Mouse (Mus musculus): Measurements from ENCODE around the gene Pdzd7. TPM values are rescaled to one million over a fixed set of nuclear protein-coding genes. Genes with fewer than 3 reads are reported as not detected.

Pdzd7 gene
- polyA plus RNA-seq, 1 experiment, result 0.74 TPM

- Histone ChIP-seq H3K27ac (ENCODE audit: insufficient read depth, low read length) (no peak overlapping the region), H3K4me3 (ENCODE audit: insufficient read depth, low read length) (no peak overlapping the region), H3K4me1 (ENCODE audit: control insufficient read depth, insufficient read depth, low read length) (0 out of 2 replicates have a peak, but pooled peaks cover 4% of the 10 kb centered on the region)
- no peak for TF ChIP-seq POLR2A (IDR thresholded peaks at IDR 0.05; ENCODE audit: low read depth, low read length)
- no peak for TF ChIP-seq CTCF (IDR thresholded peaks at IDR 0.05; ENCODE audit: borderline replicate concordance, insufficient read depth, low read length)
Observed at GRCm38 (mm10) chr19:44988321-44988720, 57.2 kb downstream of the Pdzd7 start.

GRCm38 (mm10) chr19:44987851-44988250, 57.7 kb downstream of the Pdzd7 start:
- H3K4me3 ChIP-seq (ENCODE audit: insufficient read depth, low read length), result no peak overlapping the region
- 0 out of 2 replicates have a peak, but pooled peaks cover 4% of the 10 kb centered on the region for H3K4me1 ChIP-seq (ENCODE audit: control insufficient read depth, insufficient read depth, low read length)
- no peak for TF ChIP-seq CTCF (IDR thresholded peaks at IDR 0.05; ENCODE audit: borderline replicate concordance, insufficient read depth, low read length)
- TF ChIP-seq POLR2A (IDR thresholded peaks at IDR 0.05; ENCODE audit: low read depth, low read length), result no peak
- H3K27ac ChIP-seq (ENCODE audit: insufficient read depth, low read length), result no peak overlapping the region

- TF ChIP-seq POLR2A (IDR thresholded peaks at IDR 0.05; ENCODE audit: low read depth, low read length), result no peak
- no peak for TF ChIP-seq CTCF (IDR thresholded peaks at IDR 0.05; ENCODE audit: borderline replicate concordance, insufficient read depth, low read length)
- H3K4me3 ChIP-seq (ENCODE audit: insufficient read depth, low read length), result no peak overlapping the region
- 0 out of 2 replicates have a peak, but pooled peaks cover 4% of the 10 kb centered on the region for H3K4me1 ChIP-seq (ENCODE audit: control insufficient read depth, insufficient read depth, low read length)
- no peak overlapping the region for H3K27ac ChIP-seq (ENCODE audit: insufficient read depth, low read length)
Observed at GRCm38 (mm10) chr19:44987004-44987403, 58.5 kb downstream of the Pdzd7 start.

- no peak overlapping the region for H3K4me3 ChIP-seq (ENCODE audit: insufficient read depth, low read length)
- TF ChIP-seq POLR2A (IDR thresholded peaks at IDR 0.05; ENCODE audit: low read depth, low read length) (no peak), CTCF (IDR thresholded peaks at IDR 0.05; ENCODE audit: borderline replicate concordance, insufficient read depth, low read length) (no peak)
- 0 out of 2 replicates have a peak, but pooled peaks cover 4% of the 10 kb centered on the region for H3K4me1 ChIP-seq (ENCODE audit: control insufficient read depth, insufficient read depth, low read length)
- H3K27ac ChIP-seq (ENCODE audit: insufficient read depth, low read length), result no peak overlapping the region
Observed at GRCm38 (mm10) chr19:44985159-44985988, 60.1 kb downstream of the Pdzd7 start.

- Histone ChIP-seq H3K4me3 (ENCODE audit: insufficient read depth, low read length) (no peak overlapping the region), H3K4me1 (ENCODE audit: control insufficient read depth, insufficient read depth, low read length) (0 out of 2 replicates have a peak, but pooled peaks cover under 1% of the 10 kb centered on the region), H3K27ac (ENCODE audit: insufficient read depth, low read length) (no peak overlapping the region)
- TF ChIP-seq CTCF (IDR thresholded peaks at IDR 0.05; ENCODE audit: borderline replicate concordance, insufficient read depth, low read length), result no peak
- TF ChIP-seq POLR2A (IDR thresholded peaks at IDR 0.05; ENCODE audit: low read depth, low read length), result no peak
Observed at GRCm38 (mm10) chr19:44984420-44984819, 61.1 kb downstream of the Pdzd7 start.

- H3K27ac ChIP-seq (ENCODE audit: insufficient read depth, low read length), result no peak overlapping the region
Observed at GRCm38 (mm10) chr19:44983366-44983765, 62.2 kb downstream of the Pdzd7 start.

GRCm38 (mm10) chr19:44982477-44983115, 62.9 kb downstream of the Pdzd7 start:
- Histone ChIP-seq H3K4me1 (ENCODE audit: control insufficient read depth, insufficient read depth, low read length) (no peaks in the 10 kb centered on the region), H3K4me3 (ENCODE audit: insufficient read depth, low read length) (no peak overlapping the region), H3K27ac (ENCODE audit: insufficient read depth, low read length) (no peak overlapping the region)
- no peak for TF ChIP-seq POLR2A (IDR thresholded peaks at IDR 0.05; ENCODE audit: low read depth, low read length)
- TF ChIP-seq CTCF (IDR thresholded peaks at IDR 0.05; ENCODE audit: borderline replicate concordance, insufficient read depth, low read length), result no peak

More at GRCm38 (mm10) chr19:44983366-44983765, 62.2 kb downstream of the Pdzd7 start:
- TF ChIP-seq CTCF (IDR thresholded peaks at IDR 0.05; ENCODE audit: borderline replicate concordance, insufficient read depth, low read length), result no peak
- no peak for TF ChIP-seq POLR2A (IDR thresholded peaks at IDR 0.05; ENCODE audit: low read depth, low read length)
- no peak overlapping the region for H3K4me3 ChIP-seq (ENCODE audit: insufficient read depth, low read length)
- H3K4me1 ChIP-seq (ENCODE audit: control insufficient read depth, insufficient read depth, low read length), result no peaks in the 10 kb centered on the region

GRCm38 (mm10) chr19:44980787-44981186, 64.7 kb downstream of the Pdzd7 start:
- TF ChIP-seq CTCF (IDR thresholded peaks at IDR 0.05; ENCODE audit: borderline replicate concordance, insufficient read depth, low read length) (no peak), POLR2A (IDR thresholded peaks at IDR 0.05; ENCODE audit: low read depth, low read length) (no peak)
- Histone ChIP-seq H3K4me1 (ENCODE audit: control insufficient read depth, insufficient read depth, low read length) (no peaks in the 10 kb centered on the region), H3K27ac (ENCODE audit: insufficient read depth, low read length) (no peak overlapping the region), H3K4me3 (ENCODE audit: insufficient read depth, low read length) (no peak overlapping the region)

- Histone ChIP-seq H3K4me3 (ENCODE audit: insufficient read depth, low read length) (no peak overlapping the region), H3K4me1 (ENCODE audit: control insufficient read depth, insufficient read depth, low read length) (no peaks in the 10 kb centered on the region), H3K27ac (ENCODE audit: insufficient read depth, low read length) (no peak overlapping the region)
- TF ChIP-seq CTCF (IDR thresholded peaks at IDR 0.05; ENCODE audit: borderline replicate concordance, insufficient read depth, low read length), result no peak
Observed at GRCm38 (mm10) chr19:44977148-44977547, 68.4 kb downstream of the Pdzd7 start.

Other genes starting within 250 kb of the Pdzd7 start
- gene Slf2, start 114.6 kb downstream of the Pdzd7 start, polyA plus RNA-seq (2011; ENCODE audit: insufficient read length, low read depth, missing spikeins), result 24.5 and 28.0 TPM in 2 replicates
- 3.4 and 4.9 TPM in 2 replicates for gene Sema4g, start 56.6 kb downstream of the Pdzd7 start, polyA plus RNA-seq (2011; ENCODE audit: insufficient read length, low read depth, missing spikeins)
- gene Twnk, start 40.1 kb downstream of the Pdzd7 start, polyA plus RNA-seq (2011; ENCODE audit: insufficient read length, low read depth, missing spikeins), result 7.8 and 8.3 TPM in 2 replicates
- gene Mrpl43, start 39.3 kb downstream of the Pdzd7 start, polyA plus RNA-seq (2011; ENCODE audit: insufficient read length, low read depth, missing spikeins), result 31.1 and 36.9 TPM in 2 replicates
- gene Lzts2, start 31.3 kb downstream of the Pdzd7 start, polyA plus RNA-seq (2011; ENCODE audit: insufficient read length, low read depth, missing spikeins), result 54.1 and 62.0 TPM in 2 replicates
- gene Sfxn3, start 1.8 kb upstream of the Pdzd7 start, polyA plus RNA-seq (2011; ENCODE audit: insufficient read length, low read depth, missing spikeins), result 94.9 and 96.8 TPM in 2 replicates
- 7.3 and 7.8 TPM in 2 replicates for gene Kazald1, start 29.5 kb upstream of the Pdzd7 start, polyA plus RNA-seq (2011; ENCODE audit: insufficient read length, low read depth, missing spikeins)
- not detected in 2 replicates for gene Tlx1, start 105.0 kb upstream of the Pdzd7 start, polyA plus RNA-seq (2011; ENCODE audit: insufficient read length, low read depth, missing spikeins)
- not detected in 2 replicates for gene Lbx1, start 190.1 kb upstream of the Pdzd7 start, polyA plus RNA-seq (2011; ENCODE audit: insufficient read length, low read depth, missing spikeins)